Mouse (Mus musculus): Measurements from ENCODE around the gene Mad1l1. TPM values are rescaled to one million over a fixed set of nuclear protein-coding genes. Genes with fewer than 3 reads are reported as not detected.

The Mad1l1 gene
- polyA plus RNA-seq, 1 experiment from 2014 or later: 21.0 TPM

DNA sequence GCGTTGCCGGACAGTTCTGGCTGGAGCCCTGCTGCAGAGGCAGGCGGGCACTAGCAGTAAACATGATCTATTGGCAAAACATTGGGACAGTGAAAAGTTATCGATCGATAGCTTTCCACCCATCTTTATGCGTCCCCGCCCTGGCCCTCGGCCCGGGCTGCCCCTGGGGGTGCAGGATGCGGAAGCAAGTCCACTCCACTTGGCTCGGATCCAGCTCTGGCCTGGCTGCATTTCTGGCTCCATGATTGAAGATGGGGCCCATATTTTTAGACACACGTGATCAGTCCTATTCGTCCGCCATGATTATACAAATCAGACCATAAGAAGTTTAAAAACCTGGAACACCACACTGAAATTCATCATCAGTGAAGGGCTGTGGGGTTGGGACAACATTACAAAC, 355.8 kb downstream of the Mad1l1 start:
- WGBS (ENCODE audit: insufficient replicate concordance): 76% methylated on average over 14 of the region's 14 CpGs
- Histone ChIP-seq H3K9me3 (replicated peaks) (no peaks in the 10 kb centered on the region), H3K36me3 (replicated peaks) (no peaks in the 10 kb centered on the region), H3K4me1 (replicated peaks) (no peaks in the 10 kb centered on the region), H3K27me3 (no peaks in the 10 kb centered on the region; the same call in 1 of the 2 replicates), H3K4me3 (replicated peaks) (no peak overlapping the region), H3K9ac (no peak overlapping the region), H3K27ac (replicated peaks) (no peak overlapping the region), H3K4me2 (no peak overlapping the region)
- ATAC-seq (ENCODE audit: insufficient read depth): no peak

DNA sequence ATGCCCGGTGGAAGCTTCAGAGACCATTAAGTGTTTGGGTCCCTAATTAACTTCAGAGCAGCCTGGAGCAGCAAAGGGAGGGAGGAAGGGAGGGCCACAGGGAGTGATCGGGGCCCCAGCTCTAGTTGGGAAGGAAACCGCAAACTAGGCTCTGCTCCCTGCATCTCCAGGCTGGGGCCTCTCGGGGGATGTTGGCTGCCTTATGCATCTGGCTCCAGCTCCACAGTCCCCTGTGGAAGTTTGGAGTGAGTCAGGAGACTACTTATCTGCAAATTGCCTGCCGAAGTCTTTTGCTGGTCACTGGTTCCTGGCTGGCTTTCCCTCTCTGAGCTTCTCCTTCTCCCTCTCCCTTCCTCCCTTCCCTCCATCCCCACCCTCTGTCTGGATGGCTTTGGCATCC, 357.0 kb downstream of the Mad1l1 start:
- no peak overlapping the region for H3K4me3 ChIP-seq (replicated peaks)
- no peak for ATAC-seq (ENCODE audit: insufficient read depth)
- no peak overlapping the region for H3K27ac ChIP-seq (replicated peaks)
- 52% methylated on average over 5 of the region's 5 CpGs for WGBS (ENCODE audit: insufficient replicate concordance)
- no peaks in the 10 kb centered on the region for H3K36me3 ChIP-seq (replicated peaks)
- H3K27me3 ChIP-seq: no peaks in the 10 kb centered on the region; the same call in 1 of the 2 replicates
- H3K4me1 ChIP-seq (replicated peaks): no peaks in the 10 kb centered on the region
- no peak overlapping the region for H3K9ac ChIP-seq
- H3K9me3 ChIP-seq (replicated peaks): no peaks in the 10 kb centered on the region
- H3K4me2 ChIP-seq: no peak overlapping the region

DNA sequence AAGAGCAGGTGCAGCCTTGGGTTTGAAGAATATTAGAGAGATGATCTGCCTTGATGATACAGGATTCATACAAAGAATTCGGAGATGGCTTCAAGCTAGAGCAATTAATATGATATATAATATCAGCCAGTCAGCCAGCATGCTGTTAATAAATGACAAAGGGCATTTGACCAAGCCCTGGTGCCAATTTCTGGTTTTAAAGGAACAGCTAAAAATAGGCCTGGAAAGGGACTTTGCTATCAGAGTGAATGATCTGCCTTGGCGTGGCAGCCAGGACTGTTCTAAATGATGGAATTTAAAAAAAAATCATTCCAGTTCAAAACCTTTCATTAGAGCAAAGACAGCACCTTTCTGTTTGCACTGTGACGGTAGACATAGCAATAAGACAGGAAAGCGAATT, 361.6 kb downstream of the Mad1l1 start:
- no peaks in the 10 kb centered on the region for H3K4me1 ChIP-seq (replicated peaks)
- no peaks in the 10 kb centered on the region for H3K9me3 ChIP-seq (replicated peaks)
- no peaks in the 10 kb centered on the region; the same call in 1 of the 2 replicates for H3K27me3 ChIP-seq
- H3K27ac ChIP-seq (replicated peaks): no peak overlapping the region
- H3K4me2 ChIP-seq: no peak overlapping the region
- no peaks in the 10 kb centered on the region for H3K36me3 ChIP-seq (replicated peaks)
- 61% methylated on average over 4 of the region's 4 CpGs for WGBS (ENCODE audit: insufficient replicate concordance)
- no peak overlapping the region for H3K4me3 ChIP-seq (replicated peaks)
- H3K9ac ChIP-seq: no peak overlapping the region
- ATAC-seq (ENCODE audit: insufficient read depth): no peak

Other genes starting within 250 kb of the Mad1l1 start
- gene Nudt1, start 104 bp upstream of the Mad1l1 start, polyA plus RNA-seq (2015; fragmentation: Nextera tagmentation; extraction: Ambion mirVana): 22.1 and 22.8 TPM in 2 replicates
- 8.4 and 8.5 TPM in 2 replicates for gene Mrm2, start 10.3 kb upstream of the Mad1l1 start, polyA plus RNA-seq (2015; fragmentation: Nextera tagmentation; extraction: Ambion mirVana)
- gene Snx8, start 67.7 kb upstream of the Mad1l1 start, polyA plus RNA-seq (2015; fragmentation: Nextera tagmentation; extraction: Ambion mirVana): 9.8 and 12.5 TPM in 2 replicates
- 76.2 and 93.5 TPM in 2 replicates for gene Eif3b, start 97.8 kb upstream of the Mad1l1 start, polyA plus RNA-seq (2015; fragmentation: Nextera tagmentation; extraction: Ambion mirVana)
- not detected in 2 replicates for gene Gm4869, start 124.1 kb upstream of the Mad1l1 start, polyA plus RNA-seq (2015; fragmentation: Nextera tagmentation; extraction: Ambion mirVana)
- 8.9 and 10.4 TPM in 2 replicates for gene Chst12, start 184.0 kb upstream of the Mad1l1 start, polyA plus RNA-seq (2015; fragmentation: Nextera tagmentation; extraction: Ambion mirVana)
- gene Grifin, start 243.5 kb upstream of the Mad1l1 start, polyA plus RNA-seq (2015; fragmentation: Nextera tagmentation; extraction: Ambion mirVana): 1.4 and 1.9 TPM in 2 replicates